Mouse (Mus musculus) left cerebral cortex, adult 6 months (tissue): Measurements from ENCODE around the gene Trim16. TPM values are rescaled to one million over a fixed set of nuclear protein-coding genes. Genes with fewer than 3 reads are reported as not detected.

ENCODE experiments used
- long read RNA-seq, 2 experiments: library from polyadenylated mRNA; unstranded; transcript quantifications; one replicate each; pipeline ENCODE4 v2.0.0; 2019 to 2020
- polyA plus RNA-seq: library from polyadenylated mRNA; unstranded; fragments of <200 nt; fragmentation: Nextera tagmentation; gene quantifications from 2 replicates; pipeline ENCODE4 v1.2.3, GENCODE M21; 2021

The Trim16 gene
- 0.64 and 0.79 TPM in 2 replicates for polyA plus RNA-seq
- long read RNA-seq, experiment 1, partial matches to known transcripts = 0 of 4 reads
- long read RNA-seq, experiment 1, other reads (novel, unspliced or antisense) = 0 of 4 reads
- long read RNA-seq, experiment 2 = 0 reads

GRCm38 (mm10) chr11:62820059-62820541 is at the start of gene Trim16:
TSS of gene Trim16 (plus strand) at chr11:62820231.

DNA sequence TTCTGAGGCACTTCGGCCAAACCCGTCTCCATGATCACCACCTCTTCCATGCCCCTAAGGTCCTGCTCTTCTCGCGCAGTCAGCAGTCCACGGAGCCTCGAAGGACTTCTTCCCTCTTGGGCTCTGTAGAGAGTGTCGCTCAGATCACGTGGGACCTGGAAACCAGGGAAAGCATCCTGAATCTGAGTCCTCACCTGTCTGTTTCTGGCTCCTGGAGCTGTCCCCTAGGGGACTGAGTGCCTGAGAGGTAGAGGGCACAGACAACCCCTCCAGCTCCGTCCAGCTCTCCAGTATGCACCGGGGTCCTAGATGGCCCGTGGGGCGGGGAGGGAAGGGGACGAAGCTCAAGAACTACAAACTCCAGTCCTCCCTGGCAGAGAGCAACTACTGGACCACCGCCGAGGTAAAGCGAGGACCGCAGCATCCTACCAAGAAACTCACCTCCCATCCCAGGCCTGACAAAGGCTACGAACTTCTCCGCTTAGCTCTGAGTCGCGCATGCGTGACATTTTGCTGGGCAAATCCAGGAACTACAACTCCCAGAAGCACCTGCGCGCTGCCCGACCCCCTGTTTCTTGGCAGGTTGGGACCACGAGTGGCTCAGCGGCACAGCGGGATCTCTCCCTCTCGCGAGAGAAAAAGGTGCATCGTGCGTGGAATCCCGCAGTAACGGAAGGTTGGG is 31.0 kb upstream of the Trim16 start, which contains the start of gene Zfp286:
TSS of gene Zfp286 (minus strand) at position 528 of the 682 bp plus-strand sequence.

DNA sequence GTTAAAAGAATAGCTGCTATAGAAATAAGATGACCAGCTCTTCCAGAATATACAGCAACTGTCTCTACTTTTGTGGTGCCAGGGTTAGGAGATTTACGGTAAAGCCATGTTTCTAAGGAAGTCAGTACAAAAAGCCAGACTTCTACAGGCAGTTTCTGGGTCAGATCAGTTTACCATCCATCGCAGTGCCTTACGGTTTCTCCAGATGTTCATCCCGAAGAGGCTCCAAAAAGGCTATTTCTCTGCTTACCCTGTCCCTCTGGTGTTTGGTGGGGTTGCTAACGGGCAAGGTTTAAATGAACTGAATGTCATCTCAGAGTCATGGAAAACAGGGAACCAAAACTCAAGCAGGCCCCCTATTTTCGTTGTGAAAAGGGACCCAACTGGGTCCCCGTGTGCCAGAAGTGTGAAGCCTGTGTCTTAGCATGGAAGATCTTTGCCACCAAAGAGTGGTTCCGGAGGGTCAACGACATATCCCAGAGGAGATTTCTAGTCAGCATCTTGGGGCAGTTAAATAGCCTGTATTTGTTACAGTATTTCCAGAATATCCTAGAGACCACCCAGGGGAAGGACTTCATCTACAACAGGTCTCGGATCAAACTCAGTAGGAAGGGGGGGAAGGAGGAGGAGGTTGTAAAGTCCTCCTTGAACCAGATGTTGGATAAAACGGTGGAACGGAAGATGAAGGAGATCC is 27.1 kb downstream of the Trim16 start, which contains the start of gene Fbxw10:
TSS of gene Fbxw10 (plus strand) at position 109 of the 694 bp plus-strand sequence.

GRCm38 (mm10) chr11:62879220-62880048 is 59.4 kb downstream of the Trim16 start, which contains the start of gene Tvp23b:
TSS of gene Tvp23b (plus strand) at chr11:62879455.

Other genes starting within 250 kb of the Trim16 start
- 10.4 and 11.2 TPM in 2 replicates for gene Trpv2, start 245.7 kb upstream of the Trim16 start, polyA plus RNA-seq
- 5.9 and 8.5 TPM in 2 replicates for gene Lrrc75a, start 171.7 kb upstream of the Trim16 start, polyA plus RNA-seq
- 50.6 and 57.4 TPM in 2 replicates for gene Mmgt2, start 171.6 kb upstream of the Trim16 start, polyA plus RNA-seq
- gene Zfp287, start 88.3 kb upstream of the Trim16 start, polyA plus RNA-seq = 4.4 and 4.5 TPM in 2 replicates
- not detected in 2 replicates for gene Gm10428, start 67.1 kb upstream of the Trim16 start, polyA plus RNA-seq
- gene Zfp286, start 30.8 kb upstream of the Trim16 start, polyA plus RNA-seq = 11.4 and 17.0 TPM in 2 replicates
- 0.17 and 0.18 TPM in 2 replicates for gene Fbxw10, start 26.8 kb downstream of the Trim16 start, polyA plus RNA-seq
- 50.1 and 52.4 TPM in 2 replicates for gene Tvp23b, start 59.2 kb downstream of the Trim16 start, polyA plus RNA-seq
- gene Cdrt4, start 131.0 kb downstream of the Trim16 start, polyA plus RNA-seq = not detected in 2 replicates
- not detected in 2 replicates for gene Tekt3, start 241.4 kb downstream of the Trim16 start, polyA plus RNA-seq